Mouse (Mus musculus): ENCODE measurements around the gene Arl13b. TPM values are rescaled to one million over a fixed set of nuclear protein-coding genes. Genes with fewer than 3 reads are reported as not detected.

Arl13b gene
- total RNA-seq, 2 experiments from 2014 or later = 9.0 to 13.4 TPM

DNA sequence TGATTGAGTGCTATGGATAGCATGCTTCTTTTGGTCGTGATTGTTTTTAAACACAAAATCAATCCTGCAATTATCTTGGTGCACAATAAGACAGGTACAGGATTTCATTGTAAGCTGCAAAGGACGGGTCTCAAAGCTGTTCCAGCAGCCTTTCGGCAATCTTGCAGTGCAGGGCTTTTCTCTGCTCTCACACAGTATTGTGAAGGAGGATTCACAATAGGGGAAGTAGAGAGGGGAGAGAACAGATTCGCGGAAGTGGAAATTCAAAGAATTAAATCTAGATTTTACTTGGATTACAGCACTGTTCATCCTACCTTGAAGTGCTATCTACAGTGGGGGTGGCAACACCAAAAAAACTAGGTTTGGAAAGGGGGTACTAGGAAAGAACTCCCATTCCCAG, 33.0 kb downstream of the Arl13b start:
- no peak for DNase-seq

DNA sequence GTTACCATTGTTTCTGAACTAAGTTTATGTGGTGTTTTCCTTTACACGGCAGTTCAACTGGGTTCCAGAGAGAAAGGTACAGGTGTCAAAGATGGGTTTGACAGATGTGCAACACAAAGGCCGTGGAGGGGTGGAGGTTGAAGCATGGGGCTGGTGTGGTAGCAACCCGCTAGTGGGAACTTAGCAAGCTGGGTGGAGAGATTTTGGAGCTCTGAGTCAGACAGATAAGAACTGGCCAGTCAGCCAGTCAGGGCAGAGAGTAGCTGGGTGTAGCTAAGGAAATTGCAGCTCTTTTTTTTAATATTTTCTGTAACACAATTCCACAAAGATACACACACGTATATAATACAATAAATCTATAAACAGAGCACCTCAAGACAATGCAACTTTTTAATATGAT, 36.0 kb downstream of the Arl13b start:
- no peak for DNase-seq

DNA sequence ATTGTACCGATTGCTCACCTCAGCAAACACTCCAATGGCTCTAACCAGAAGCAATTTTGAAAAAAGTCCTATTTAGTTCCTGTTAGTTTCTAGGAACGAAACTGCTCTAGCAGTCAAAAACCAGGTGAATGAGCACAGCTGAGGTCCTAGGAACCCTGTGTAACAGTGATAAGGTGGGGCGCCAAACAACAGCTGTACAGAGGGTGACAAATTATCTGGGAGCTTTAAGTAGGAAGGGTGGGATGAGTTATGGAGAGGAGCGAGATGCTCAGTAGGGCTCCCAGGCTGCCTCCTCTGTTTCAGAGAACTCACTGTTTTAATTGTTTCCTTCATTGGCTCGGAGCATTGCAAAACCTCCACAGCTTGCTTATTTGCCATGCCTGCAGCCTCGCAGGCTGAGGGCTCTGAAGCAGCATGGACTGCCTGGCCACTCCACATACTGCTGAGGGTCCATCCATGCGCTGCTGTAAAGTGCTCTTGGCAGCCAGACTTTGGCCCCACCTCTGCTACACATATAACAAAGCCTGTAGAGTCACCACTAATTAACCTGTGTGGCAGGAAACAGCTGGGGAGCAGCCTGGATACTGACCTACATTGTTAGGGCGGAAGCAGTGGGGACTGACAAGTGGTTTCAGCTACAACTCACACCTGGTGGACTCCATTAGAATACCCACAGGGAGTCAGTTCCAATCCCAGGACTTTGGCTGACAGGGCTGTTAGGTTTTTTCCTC, 39.4 kb downstream of the Arl13b start:
- DNase-seq = no peak

DNA sequence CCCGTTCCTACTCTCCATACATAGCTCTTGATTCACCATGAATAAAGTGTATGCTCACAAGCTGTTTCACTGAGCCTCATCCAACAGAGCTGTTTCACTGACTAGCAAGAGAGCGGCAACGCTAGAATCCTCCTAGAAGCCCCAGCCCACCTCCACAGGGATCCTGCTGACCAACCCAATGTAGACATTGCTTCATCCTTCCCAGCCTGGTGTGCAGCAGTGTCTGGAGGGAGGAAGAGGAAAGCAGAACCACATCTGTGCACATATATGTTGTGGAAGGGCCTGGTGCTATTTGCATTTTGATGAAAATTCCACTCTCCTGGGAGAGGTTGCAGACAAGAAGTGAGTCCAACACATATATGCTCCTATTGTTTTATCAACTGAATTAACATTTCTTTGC, 42.2 kb downstream of the Arl13b start:
- no peak for DNase-seq

DNA sequence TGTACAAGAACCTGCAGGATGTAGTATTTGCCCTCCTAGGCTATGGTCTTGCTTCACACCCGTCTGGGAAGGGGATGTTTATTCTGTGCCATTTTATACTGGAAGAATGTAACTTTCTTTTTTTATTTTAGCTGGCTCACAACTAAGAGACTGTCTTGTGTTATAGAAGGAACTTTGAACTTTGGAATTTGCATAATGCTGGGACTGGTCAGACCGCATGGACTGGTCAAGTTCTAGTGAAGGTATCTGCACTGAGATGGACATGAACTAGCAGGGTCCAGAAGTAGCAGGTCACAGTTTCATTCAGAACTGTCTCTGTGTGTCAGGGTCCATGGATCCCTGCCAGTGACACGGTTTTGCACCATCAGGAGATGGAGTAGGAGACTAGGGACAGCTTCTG, 47.0 kb downstream of the Arl13b start:
- no peak for DNase-seq

DNA sequence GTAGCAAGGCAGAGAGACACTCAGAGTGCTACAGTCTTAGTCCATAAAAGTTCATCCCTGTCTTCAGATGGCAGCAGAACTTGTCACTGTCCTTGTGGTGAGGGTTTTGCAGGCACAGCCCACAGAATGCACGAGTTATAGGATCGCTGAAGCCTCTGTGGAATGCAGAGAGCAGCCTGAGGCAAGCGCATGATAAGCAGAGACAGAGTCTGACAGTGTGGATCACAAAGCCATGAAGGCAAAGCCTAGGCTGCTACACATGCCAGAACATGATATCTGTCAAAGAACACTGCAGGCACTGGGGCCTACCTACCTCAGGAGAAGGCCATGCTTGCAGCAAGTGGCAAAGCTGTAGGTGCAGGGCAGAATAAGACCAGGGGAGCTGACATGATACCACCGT, 47.4 kb downstream of the Arl13b start:
- DNase-seq = no peak

DNA sequence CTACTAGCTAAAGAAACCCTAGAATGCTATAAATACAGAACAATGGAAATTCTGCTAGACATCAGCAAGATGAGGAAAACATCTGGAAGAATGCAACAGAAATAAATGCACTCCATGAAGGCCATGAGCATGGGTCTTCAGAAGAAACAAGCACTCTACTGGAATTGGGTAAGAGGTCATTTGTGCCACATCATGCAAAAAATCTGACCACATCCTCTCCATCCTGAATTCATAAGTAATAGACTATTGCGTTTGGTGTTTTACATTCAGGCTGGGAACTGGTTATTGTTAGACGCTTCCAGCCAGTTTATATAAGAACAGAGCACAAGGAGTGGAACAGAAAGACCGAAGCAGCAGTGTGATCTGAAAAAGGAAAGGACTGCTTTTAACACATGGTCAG, 48.0 kb downstream of the Arl13b start:
- DNase-seq = no peak

DNA sequence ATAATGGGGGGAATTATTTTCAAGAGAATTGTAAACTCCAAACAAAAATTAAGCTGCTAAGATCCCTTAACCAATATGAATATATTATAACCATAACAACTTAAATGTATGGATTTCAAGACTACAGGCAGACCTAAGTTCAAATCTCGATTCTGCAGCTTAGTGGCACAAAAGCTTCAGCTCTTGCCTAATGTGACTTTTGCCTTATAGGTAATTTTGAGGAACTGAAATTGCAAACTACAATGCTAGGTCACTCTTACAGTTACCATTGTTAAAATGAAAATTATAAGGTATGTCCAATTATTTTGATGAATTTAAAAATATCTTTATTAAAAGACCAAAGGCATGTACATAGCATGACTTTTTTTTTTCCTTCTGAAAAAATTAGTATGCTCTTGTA, 50.2 kb downstream of the Arl13b start:
- no peak for DNase-seq

DNA sequence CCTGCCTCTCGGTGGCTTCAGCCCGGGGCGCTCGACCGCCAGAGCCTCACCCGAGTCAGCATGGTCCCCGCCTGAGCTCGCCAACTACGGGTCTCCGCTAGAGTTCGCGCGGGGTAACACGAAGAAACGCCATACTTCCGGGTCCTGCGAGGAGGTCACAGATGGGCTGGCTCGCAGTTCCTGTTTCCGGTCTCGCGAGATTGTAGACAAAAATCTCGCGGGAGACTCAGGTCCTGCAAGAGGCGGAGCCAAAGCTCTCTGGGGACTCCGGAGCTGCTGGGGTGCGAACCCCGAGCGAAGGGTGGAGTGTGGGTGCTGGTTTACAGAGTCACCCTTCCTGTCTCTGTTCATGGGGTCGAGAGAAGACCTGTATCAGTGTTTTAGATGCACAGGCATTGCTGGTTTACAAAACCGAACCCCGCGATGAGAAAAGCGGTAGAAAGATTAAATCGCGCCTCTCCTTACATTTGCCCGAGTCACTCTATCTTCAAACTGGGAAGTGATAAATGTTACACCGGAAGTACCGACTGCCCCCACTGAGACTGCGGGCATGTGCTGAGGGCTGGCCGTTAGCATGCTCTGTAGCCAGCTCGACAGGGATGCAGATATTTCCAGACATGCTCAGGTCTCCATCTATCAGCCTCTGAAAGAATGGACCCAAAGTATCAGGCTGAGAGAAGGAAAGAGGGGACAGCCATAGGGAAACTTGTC, 60.1 kb downstream of the Arl13b start, which contains the start of gene Nsun3:
Gene Nsun3, minus strand, starts transcription at position 198 of the 711 bp plus-strand sequence.
- peak; percentile 88 to 90 for DNase-seq

DNA sequence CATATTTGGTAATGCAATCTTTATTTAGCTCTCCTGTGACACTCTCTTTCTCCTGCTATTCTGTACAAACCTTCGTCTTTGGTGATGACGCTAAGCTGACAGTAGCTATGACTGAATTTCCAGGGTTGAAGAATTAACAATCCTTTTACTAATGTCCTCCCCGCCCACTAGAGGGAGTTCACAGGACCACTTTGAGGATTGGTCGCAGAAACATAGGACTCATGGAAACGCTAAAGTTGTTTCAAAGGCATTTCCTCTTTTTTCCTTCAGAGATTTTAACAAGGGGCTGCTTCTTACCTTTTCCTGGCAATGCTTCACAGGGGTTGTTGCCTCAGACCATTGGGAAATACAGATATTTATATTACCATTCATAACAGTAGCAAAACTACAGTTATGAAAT, 64.6 kb downstream of the Arl13b start:
- DNase-seq = no peak

DNA sequence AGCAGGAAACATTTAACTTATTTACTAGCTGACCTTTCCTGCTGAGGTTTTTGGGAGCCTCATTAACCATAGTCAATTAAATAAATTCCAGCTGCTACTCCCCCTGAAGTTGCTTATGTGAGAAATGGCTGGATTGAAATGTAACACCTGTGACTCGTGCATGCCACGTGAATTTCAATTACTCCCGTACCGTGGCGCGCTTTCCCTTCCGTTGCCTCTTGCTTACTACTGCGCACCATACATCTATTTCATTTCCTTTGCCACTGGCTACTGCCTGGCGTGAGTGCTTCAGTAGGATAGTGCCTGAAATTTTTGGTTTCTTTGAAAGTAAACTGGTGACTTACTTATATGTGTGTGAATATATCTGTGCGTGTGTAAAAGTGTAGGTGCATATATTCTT, 68.6 kb downstream of the Arl13b start:
- no peak for DNase-seq

DNA sequence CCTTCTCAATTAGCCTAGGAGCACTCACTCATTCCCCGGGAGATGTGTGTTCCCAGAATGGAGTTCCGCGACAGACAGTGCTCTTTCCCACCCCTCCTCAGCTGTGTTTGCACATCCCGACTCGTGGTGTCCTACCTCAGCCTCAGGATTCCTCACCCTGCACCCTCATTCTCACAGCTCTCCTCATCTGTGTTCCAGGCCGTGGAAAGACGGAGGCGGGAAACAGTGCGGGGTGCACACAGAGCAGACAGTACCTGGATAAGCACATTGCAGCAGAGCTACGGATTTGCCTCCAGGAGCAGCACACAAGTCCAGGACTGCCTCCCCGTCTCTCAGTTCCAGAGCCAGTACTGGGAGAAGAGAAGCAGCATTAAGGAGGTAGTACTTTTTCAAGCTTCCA, 70.8 kb downstream of the Arl13b start:
- no peak for DNase-seq

DNA sequence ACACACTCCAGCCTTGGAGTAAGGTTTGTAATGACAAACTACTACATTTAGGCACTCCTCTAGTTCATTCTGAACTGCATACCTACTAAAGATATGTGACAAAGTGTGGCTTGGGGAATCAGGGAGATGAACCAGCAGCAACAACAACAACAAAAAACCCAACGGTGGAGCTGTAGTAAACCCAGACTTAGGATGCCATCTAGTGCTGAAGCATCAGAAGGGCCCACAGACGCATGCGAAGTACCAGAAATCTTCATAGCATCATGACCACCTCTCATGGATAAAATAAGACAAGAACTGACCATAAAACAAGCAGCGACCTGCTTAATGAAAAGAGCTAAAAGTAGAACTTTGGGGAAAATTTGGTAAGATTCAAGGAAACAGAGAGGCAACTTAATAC, 73.4 kb downstream of the Arl13b start:
- DNase-seq = no peak

DNA sequence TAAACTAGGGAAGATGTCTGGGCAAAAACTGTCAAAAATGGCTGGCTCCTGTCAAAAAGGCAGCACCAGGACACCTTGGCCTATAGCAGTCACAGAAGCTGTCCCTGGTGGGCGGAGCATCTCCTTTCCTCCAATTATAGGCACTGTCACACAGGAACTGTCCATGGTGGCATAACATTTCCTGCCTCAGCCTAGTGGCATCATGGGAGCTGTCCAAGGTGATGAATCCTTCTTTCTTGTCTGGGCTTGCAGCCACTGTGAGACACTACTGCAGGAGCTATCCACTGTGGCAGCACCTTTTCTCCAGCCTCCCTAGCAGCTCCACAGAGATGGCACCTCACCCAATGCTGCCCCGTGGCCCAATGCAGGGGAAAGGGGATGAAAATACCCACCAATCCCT, 88.5 kb downstream of the Arl13b start:
- DNase-seq = no peak

DNA sequence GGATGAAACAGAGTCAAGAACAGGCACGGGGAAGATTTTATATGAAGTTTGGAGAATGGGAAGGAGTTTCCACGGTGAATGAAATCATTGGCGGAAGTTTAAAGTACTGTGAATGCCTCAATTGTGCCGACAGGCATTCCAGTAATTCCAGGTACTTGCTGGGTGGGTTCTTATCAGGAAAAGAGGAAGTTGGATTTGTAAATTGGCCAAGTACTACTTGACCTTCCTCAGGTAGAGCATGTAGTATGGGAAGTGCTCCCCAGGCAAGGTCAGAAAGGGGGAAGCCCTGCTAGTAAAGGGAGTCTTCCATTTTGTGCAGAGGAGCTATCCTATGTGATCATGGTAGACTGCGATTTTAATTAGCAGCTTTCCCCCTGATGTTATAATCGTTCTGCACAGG, 91.5 kb downstream of the Arl13b start:
- DNase-seq = no peak

DNA sequence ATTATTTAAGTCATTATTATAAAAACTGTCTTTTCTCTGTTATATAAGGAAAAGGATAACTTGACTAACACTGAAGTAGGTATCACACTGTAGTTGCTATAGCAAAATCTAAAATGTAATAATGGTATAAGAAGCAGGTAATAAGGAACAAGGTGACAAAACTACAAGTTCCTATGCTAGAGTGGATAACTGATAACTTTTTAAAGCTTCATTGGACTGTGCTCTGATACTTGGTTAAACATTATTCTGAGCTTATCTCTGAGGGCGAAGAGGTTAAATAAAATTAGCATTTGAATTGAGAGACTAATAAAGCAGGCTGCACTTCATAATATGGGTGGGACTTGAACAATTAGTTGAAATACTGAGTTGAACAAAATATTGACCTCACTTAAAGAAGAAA, 93.2 kb downstream of the Arl13b start:
- no peak for DNase-seq

DNA sequence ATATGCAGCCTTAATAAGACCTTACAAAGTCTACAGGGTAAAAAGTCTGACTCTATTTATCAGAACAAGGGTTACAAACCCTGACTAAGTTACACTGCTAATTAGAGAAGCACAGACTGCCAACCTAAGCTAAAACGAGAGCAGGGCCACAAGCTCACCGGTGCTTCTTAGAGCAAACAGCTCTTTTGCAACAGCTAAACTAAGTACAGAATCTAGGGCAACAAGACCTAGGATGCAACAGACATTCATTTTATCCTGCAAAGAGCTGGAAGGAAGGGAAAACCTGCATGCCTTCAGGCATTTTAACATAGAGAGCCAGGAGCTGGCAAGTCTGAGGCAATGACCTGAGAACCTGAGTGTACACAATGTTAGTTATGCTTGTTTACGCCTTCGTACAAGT, 93.8 kb downstream of the Arl13b start:
- no peak for DNase-seq

DNA sequence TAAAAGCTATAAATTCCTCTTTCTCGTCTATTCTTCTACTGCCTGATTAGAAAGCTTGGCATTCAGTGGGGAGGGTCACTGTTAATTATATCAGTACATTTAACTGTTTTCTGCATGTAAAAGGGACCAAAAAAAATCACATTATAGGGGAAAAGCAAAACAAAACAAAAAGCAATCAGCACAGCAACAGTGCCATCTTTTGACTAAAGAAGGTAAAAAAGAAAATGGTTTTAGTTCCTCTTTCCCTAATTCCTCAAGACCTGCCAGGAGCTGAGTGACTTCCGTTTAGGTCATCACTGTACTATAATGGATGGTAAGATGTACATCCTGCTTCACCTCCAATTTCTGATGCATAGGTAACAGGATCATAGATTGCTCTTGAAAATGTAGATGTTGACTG, 101.0 kb downstream of the Arl13b start:
- no peak for DNase-seq

Small RNA genes within 50 kb of the gene (microRNA-seq; reads per million reads assigned to microRNA genes)
- 0 reads per million in 2 experiments for gene Gm25986

Other genes with a start within 250 kb of the Arl13b start
- gene Nsun3, start 60.2 kb downstream of the Arl13b start, total RNA-seq (2021) = 10 to 100 TPM; 10.2 to 12.2 TPM
- gene Stx19, start 32.4 kb downstream of the Arl13b start, total RNA-seq (2021) = not detected
- gene Pros1, start 7.3 kb upstream of the Arl13b start, total RNA-seq (2021) = 1 to 10 TPM; 9.1 to 9.6 TPM